Mouse (Mus musculus) CD4-positive naive resting alpha-beta T cell, adult 57 days (primary cell): ENCODE data around the gene Pigk. TPM values are rescaled to one million over a fixed set of nuclear protein-coding genes. Genes with fewer than 3 reads are reported as not detected.

Source experiments
- total RNA-seq: library from RNA; stranded (reverse); gene quantifications from one replicate; pipeline ENCODE4 v1.2.4, GENCODE M21; 2023

Pigk gene
- total RNA-seq, result 30.6 TPM

GRCm38 (mm10) chr3:152713991-152714902 is at the start of gene Pigk:
Pigk (plus strand) TSS chr3:152714100.

GRCm38 (mm10) chr3:152668239-152668638 is 45.7 kb upstream of the Pigk start, which contains the start of gene Ak5:
Ak5 (minus strand) TSS chr3:152668360.

DNA sequence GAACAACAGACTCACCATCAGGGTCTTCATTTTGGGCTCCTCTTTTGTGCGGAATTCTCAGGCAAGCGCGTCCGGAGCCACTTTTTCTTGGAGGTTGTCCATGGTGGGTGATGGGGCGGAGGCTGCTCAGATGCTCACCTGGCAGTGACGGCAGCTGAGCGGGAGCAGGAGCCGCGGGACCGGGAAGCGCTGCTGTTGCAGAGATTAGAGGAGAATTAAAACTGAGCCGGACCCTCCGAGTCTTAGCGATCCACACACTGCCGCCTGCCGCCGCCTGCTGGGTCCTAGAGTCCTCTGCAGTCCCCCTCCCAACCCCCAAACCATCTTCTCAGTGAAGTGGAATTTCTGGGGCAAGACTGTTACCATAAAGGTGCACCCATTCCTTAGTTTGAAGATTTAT is 268.1 kb downstream of the Pigk start, which contains the start of gene St6galnac5:
Gene St6galnac5 (minus strand): TSS at position 259 of the 400 bp plus-strand sequence.

Other genes with a start within 250 kb of the Pigk start
- not detected for gene Ak5, start 45.7 kb upstream of the Pigk start, total RNA-seq